Mouse (Mus musculus): ENCODE data around the gene Cdk20. TPM values are rescaled to one million over a fixed set of nuclear protein-coding genes. Genes with fewer than 3 reads are reported as not detected.

Gene Cdk20
- 31.2 and 32.6 TPM in 2 replicates for total RNA-seq (2014; rRNA removed)
- polyA plus RNA-seq (2015; fragmentation: Nextera tagmentation; extraction: Ambion mirVana) = 19.2 TPM in 2 replicates

- Histone ChIP-seq H3K27me3 (ENCODE audit: insufficient read depth, low read length) (no peaks in the 10 kb centered on the region), H3K9me3 (ENCODE audit: low read length) (no peaks in the 10 kb centered on the region), H3K4me1 (ENCODE audit: insufficient read depth, low read length) (no peaks in the 10 kb centered on the region; the same call in 1 of the 2 replicates), H3K9ac (replicated peaks; ENCODE audit: low read length) (peak within 1 kb of the TSS; percentile 58), H3K4me2 (ENCODE audit: low read depth, low read length) (peak within 1 kb of the TSS; percentile 73), H3K4me3 (ENCODE audit: low read length) (peak within 1 kb of the TSS; percentile 62), H3K27ac (peak within 1 kb of the TSS; percentile 87), H3K36me3 (ENCODE audit: insufficient read depth, low read length) (no peaks in the 10 kb centered on the region)
- peak; percentile 99 for ATAC-seq
- TF ChIP-seq CTCF (IDR thresholded peaks at IDR 0.05; ENCODE audit: low read depth) = peak; percentile 79
- peak; percentile 96 for DNase-seq (ENCODE audit: low spot score)
- WGBS = under 1% methylated on average over 57 of the region's 57 CpGs
These were observed at the start of gene Cdk20 for GRCm38 (mm10) chr13:64432017-64432995. TSS of gene Cdk20 (plus strand) at chr13:64432314.

GRCm38 (mm10) chr13:64384937-64385336, 47.2 kb upstream of the Cdk20 start:
- ATAC-seq = no peak
- 86% methylated on average over 3 of the region's 3 CpGs for WGBS
- TF ChIP-seq CTCF (IDR thresholded peaks at IDR 0.05; ENCODE audit: low read depth) = no peak

DNA sequence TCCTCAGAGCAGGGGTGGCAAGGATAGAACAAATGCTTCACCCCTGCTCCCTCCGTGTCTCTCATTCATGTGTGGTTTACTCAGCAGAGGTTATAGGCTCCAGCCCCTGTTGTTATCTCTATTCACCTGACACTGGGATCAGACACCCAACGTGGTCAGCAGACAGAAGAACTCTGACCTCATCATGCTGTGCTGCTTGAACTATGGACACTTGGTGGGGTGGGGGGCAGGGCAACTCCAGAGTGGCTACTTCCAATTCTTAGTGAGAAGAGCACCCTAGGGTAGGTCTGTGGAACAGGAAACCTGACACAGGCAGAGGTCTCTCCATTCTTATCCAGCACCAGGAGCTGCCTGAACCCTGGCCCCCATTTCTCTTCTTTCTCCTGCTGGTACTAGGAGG, 46.1 kb upstream of the Cdk20 start:
- WGBS = 33% methylated on average over 2 of the region's 2 CpGs
- no peak for TF ChIP-seq CTCF (IDR thresholded peaks at IDR 0.05; ENCODE audit: low read depth)

More at GRCm38 (mm10) chr13:64384937-64385336, 47.2 kb upstream of the Cdk20 start:
- no peak for DNase-seq (ENCODE audit: low spot score)
- no peaks in the 10 kb centered on the region for H3K9me3 ChIP-seq (ENCODE audit: low read length)
- no peak overlapping the region for H3K9ac ChIP-seq (replicated peaks; ENCODE audit: low read length)
- no peak overlapping the region for H3K27ac ChIP-seq
- no peaks in the 10 kb centered on the region for H3K4me1 ChIP-seq (ENCODE audit: insufficient read depth, low read length)
- H3K36me3 ChIP-seq (ENCODE audit: insufficient read depth, low read length) = no peaks in the 10 kb centered on the region
- no peaks in the 10 kb centered on the region for H3K27me3 ChIP-seq (ENCODE audit: insufficient read depth, low read length)
- H3K4me3 ChIP-seq (ENCODE audit: low read length) = no peak overlapping the region
- no peak overlapping the region for H3K4me2 ChIP-seq (ENCODE audit: low read depth, low read length)

GRCm38 (mm10) chr13:64388415-64388814, 43.7 kb upstream of the Cdk20 start:
- H3K27me3 ChIP-seq (ENCODE audit: insufficient read depth, low read length) = no peaks in the 10 kb centered on the region
- no peak overlapping the region for H3K4me3 ChIP-seq (ENCODE audit: low read length)
- H3K4me2 ChIP-seq (ENCODE audit: low read depth, low read length) = no peak overlapping the region
- H3K9me3 ChIP-seq (ENCODE audit: low read length) = no peaks in the 10 kb centered on the region
- 76% methylated on average over 4 of the region's 4 CpGs for WGBS
- no peaks in the 10 kb centered on the region for H3K36me3 ChIP-seq (ENCODE audit: insufficient read depth, low read length)
- no peak for ATAC-seq
- no peak overlapping the region for H3K27ac ChIP-seq
- no peak overlapping the region for H3K9ac ChIP-seq (replicated peaks; ENCODE audit: low read length)
- no peak for TF ChIP-seq CTCF (IDR thresholded peaks at IDR 0.05; ENCODE audit: low read depth)
- no peaks in the 10 kb centered on the region for H3K4me1 ChIP-seq (ENCODE audit: insufficient read depth, low read length)
- no peak for DNase-seq (ENCODE audit: low spot score)

More for the DNA sequence above, 46.1 kb upstream of the Cdk20 start:
- ATAC-seq (no peak), DNase-seq (ENCODE audit: low spot score) (no peak)
- Histone ChIP-seq H3K4me2 (ENCODE audit: low read depth, low read length) (no peak overlapping the region), H3K9ac (replicated peaks; ENCODE audit: low read length) (no peak overlapping the region), H3K4me1 (ENCODE audit: insufficient read depth, low read length) (no peaks in the 10 kb centered on the region), H3K27ac (no peak overlapping the region), H3K4me3 (ENCODE audit: low read length) (no peak overlapping the region), H3K9me3 (ENCODE audit: low read length) (no peaks in the 10 kb centered on the region), H3K27me3 (ENCODE audit: insufficient read depth, low read length) (no peaks in the 10 kb centered on the region), H3K36me3 (ENCODE audit: insufficient read depth, low read length) (no peaks in the 10 kb centered on the region)

GRCm38 (mm10) chr13:64396979-64397378, 35.1 kb upstream of the Cdk20 start:
- H3K4me1 ChIP-seq (ENCODE audit: insufficient read depth, low read length) = no peaks in the 10 kb centered on the region
- H3K9ac ChIP-seq (replicated peaks; ENCODE audit: low read length) = no peak overlapping the region
- WGBS = 70% methylated on average over 8 of the region's 8 CpGs
- H3K9me3 ChIP-seq (ENCODE audit: low read length) = no peaks in the 10 kb centered on the region
- TF ChIP-seq CTCF (IDR thresholded peaks at IDR 0.05; ENCODE audit: low read depth) = no peak
- no peak overlapping the region for H3K27ac ChIP-seq
- DNase-seq (ENCODE audit: low spot score) (no peak), ATAC-seq (no peak)
- H3K4me3 ChIP-seq (ENCODE audit: low read length) = no peak overlapping the region
- H3K4me2 ChIP-seq (ENCODE audit: low read depth, low read length) = no peak overlapping the region
- H3K36me3 ChIP-seq (ENCODE audit: insufficient read depth, low read length) = no peaks in the 10 kb centered on the region
- no peaks in the 10 kb centered on the region for H3K27me3 ChIP-seq (ENCODE audit: insufficient read depth, low read length)

- Histone ChIP-seq H3K27ac (no peak overlapping the region), H3K27me3 (ENCODE audit: insufficient read depth, low read length) (no peaks in the 10 kb centered on the region), H3K4me1 (ENCODE audit: insufficient read depth, low read length) (no peaks in the 10 kb centered on the region), H3K4me2 (ENCODE audit: low read depth, low read length) (no peak overlapping the region), H3K9ac (replicated peaks; ENCODE audit: low read length) (no peak overlapping the region), H3K36me3 (ENCODE audit: insufficient read depth, low read length) (no peaks in the 10 kb centered on the region), H3K4me3 (ENCODE audit: low read length) (no peak overlapping the region), H3K9me3 (ENCODE audit: low read length) (no peaks in the 10 kb centered on the region)
- TF ChIP-seq CTCF (IDR thresholded peaks at IDR 0.05; ENCODE audit: low read depth) = no peak
- 95% methylated on average over 1 of the region's 1 CpGs for WGBS
- no peak for DNase-seq (ENCODE audit: low spot score)
- no peak for ATAC-seq
These were observed 34.0 kb upstream of the Cdk20 start for GRCm38 (mm10) chr13:64398065-64398464.

GRCm38 (mm10) chr13:64399906-64400305, 32.2 kb upstream of the Cdk20 start:
- H3K27ac ChIP-seq = no peak overlapping the region
- no peak overlapping the region for H3K4me3 ChIP-seq (ENCODE audit: low read length)
- H3K4me2 ChIP-seq (ENCODE audit: low read depth, low read length) = no peak overlapping the region
- no peaks in the 10 kb centered on the region for H3K27me3 ChIP-seq (ENCODE audit: insufficient read depth, low read length)
- TF ChIP-seq CTCF (IDR thresholded peaks at IDR 0.05; ENCODE audit: low read depth) = no peak
- H3K9me3 ChIP-seq (ENCODE audit: low read length) = no peaks in the 10 kb centered on the region
- DNase-seq (ENCODE audit: low spot score) (no peak), ATAC-seq (no peak)
- H3K4me1 ChIP-seq (ENCODE audit: insufficient read depth, low read length) = no peaks in the 10 kb centered on the region
- H3K36me3 ChIP-seq (ENCODE audit: insufficient read depth, low read length) = no peaks in the 10 kb centered on the region
- H3K9ac ChIP-seq (replicated peaks; ENCODE audit: low read length) = no peak overlapping the region
- 85% methylated on average over 3 of the region's 3 CpGs for WGBS
